Mouse (Mus musculus): ENCODE measurements around the gene Gm19684. TPM values are rescaled to one million over a fixed set of nuclear protein-coding genes. Genes with fewer than 3 reads are reported as not detected.
"Not testable (repeated sequence)": the region's sequence is repeated elsewhere in the genome, so short reads cannot be mapped to it uniquely, and the experiment has no call there.

The Gm19684 gene
- not detected in 2 replicates for polyA plus RNA-seq (2016; fragmentation: Nextera tagmentation; extraction: Ambion mirVana)

DNA sequence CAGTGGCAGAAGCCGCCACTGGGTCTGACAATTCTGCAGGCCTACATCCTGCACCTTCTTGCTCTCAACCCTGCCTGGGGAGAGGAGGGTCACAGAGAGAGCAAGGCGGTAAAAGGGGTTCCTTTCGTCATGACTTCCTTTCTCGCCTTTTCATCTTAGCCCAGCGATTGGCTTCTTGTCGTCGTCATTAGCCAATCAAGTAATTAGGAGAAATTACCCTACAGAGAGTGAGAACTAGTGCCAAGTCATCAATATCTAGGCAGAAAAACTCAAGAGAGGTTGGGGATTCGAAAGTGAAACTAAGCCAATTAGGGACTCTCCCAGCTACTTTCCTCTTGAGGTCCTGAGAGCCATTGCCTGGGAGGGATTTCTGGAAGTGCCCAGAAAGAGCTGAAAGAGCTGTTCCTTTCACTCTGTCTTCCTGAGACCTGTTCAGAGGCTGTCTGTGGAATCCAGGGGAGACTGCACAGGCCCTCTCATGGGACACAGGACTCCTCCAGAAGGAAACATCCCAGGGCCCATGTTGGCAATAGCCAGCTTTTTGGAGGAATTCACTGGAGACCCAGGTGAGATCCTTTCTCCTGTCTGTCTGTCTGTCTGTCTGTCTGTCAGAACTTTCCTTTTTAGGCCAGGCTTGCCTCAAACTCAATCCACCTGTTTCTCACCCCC is at the start of gene Gm19684:
TSS of gene Gm19684 (plus strand) at position 327 of the 669 bp plus-strand sequence.
- not testable (repeated sequence) for H3K27ac ChIP-seq; H3K36me3 ChIP-seq; DNase-seq (ENCODE audit: low spot score); H3K4me1 ChIP-seq; H3K9me3 ChIP-seq
- H3K4me3 ChIP-seq, result peak within 1 kb of the TSS; percentile 27
- peaks cover 50% of the 10 kb centered on the region for H3K27me3 ChIP-seq (ENCODE audit: insufficient read depth, poor library complexity, severe bottlenecking)
- 7% methylated on average over 8 of the region's 8 CpGs for WGBS

DNA sequence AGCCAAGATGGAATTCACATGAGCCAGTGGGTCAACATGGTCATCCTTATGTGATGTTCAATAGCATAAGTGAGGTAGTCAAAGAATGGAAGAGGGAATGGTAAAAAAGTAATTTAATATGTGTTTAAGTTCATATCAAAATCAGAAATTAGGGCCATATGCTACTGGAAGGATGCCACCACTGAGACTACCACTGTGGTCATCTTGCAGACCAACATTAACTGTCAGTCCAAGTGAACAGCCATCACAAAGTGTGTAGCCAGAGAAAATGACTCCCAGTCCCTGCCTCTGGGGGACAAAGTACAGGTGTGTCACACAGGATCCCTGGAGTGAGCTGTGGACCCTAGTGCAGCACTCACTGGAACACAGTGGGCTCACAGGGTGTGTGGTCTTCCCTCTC is 39.6 kb upstream of the Gm19684 start:
- not testable (repeated sequence) for H3K27ac ChIP-seq; DNase-seq (ENCODE audit: low spot score)
- H3K27me3 ChIP-seq (ENCODE audit: insufficient read depth, poor library complexity, severe bottlenecking), result peaks cover 52% of the 10 kb centered on the region

DNA sequence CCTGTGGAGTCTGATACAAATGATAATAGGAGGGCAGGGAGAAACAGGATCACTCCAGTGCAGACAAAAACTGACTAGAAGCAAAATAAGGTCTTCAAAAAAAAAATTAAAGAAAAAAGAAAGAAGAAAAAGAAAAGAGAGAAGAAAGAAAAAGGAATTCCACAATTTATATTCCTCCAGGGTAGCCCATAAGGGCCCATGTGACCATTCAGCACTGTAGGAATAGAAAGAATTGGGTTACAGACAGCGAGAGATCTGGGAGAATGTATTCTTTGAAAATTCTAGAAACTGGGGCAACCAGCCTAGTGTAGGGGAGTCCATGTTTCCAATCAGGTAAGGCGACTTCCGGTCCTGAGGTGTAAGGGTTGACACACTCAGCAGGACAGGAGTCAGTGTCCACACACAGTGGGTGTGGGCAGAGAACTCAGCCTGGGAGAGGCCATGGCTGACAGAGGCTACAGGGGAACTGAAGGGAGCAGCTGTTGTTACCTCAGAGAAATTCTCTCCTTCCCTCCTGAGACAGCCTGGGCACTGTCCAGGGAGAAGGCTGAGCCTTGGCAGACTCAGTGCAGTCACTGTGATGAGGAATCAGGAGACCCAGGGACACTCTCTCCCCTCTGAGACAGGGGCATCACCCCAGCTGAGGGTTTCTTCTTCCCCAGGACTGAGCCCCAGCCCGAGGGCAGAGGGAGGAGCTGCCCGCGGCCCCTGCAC is 38.8 kb upstream of the Gm19684 start:
- not testable (repeated sequence) for H3K27ac ChIP-seq, H3K36me3 ChIP-seq, H3K9me3 ChIP-seq
- H3K27me3 ChIP-seq (ENCODE audit: insufficient read depth, poor library complexity, severe bottlenecking), result peaks cover 52% of the 10 kb centered on the region
- peak; percentile 63 for DNase-seq (ENCODE audit: low spot score)
- peak overlapping the region; percentile 66 for H3K4me3 ChIP-seq
- WGBS, result 19% methylated on average over 6 of the region's 6 CpGs
- H3K4me1 ChIP-seq, result peaks cover 13% of the 10 kb centered on the region; the same call in 1 of the 2 replicates

More for the DNA sequence above, 39.6 kb upstream of the Gm19684 start:
- peaks cover 13% of the 10 kb centered on the region; the same call in 1 of the 2 replicates for H3K4me1 ChIP-seq
- H3K9me3 ChIP-seq, H3K4me3 ChIP-seq, H3K36me3 ChIP-seq: not testable (repeated sequence)

DNA sequence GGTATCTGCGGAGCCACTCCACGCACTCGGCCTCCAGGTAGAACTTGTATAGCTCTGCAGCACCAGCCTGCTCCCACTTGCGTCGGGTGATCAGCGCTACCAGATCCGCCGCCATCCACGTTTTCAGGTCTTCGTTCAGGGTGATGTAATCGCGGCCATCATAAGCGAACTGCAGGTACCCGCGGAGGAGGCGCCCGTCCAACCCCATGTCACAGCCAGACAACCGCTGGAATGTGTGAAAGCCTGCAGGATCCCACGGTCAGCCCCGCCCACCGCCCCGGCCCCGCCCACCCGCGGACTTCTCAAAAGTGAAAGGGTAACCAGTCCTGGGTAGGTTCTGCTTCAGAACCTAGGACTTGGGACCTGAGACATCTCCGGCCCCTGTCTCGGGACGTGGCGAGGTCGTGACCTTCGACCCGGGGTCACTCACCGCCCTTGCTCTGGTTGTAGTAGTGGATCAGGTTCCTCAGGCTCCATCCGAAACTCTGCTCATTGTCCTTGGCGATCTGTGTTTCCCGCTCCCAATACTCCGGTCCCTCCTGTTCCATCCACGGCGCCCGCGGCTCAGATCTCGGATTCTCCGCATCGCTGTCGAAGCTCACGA is 38.1 kb upstream of the Gm19684 start:
- Histone ChIP-seq H3K4me1 (peaks cover 13% of the 10 kb centered on the region; the same call in 1 of the 2 replicates), H3K36me3 (no peaks in the 10 kb centered on the region), H3K27me3 (ENCODE audit: insufficient read depth, poor library complexity, severe bottlenecking) (peaks cover 52% of the 10 kb centered on the region), H3K9me3 (no peaks in the 10 kb centered on the region), H3K27ac (peak overlapping the region; percentile 45; the same call in 1 of the 2 replicates), H3K4me3 (peak overlapping the region; percentile 66)
- under 1% methylated on average over 46 of the region's 46 CpGs for WGBS
- peak; percentile 75 for DNase-seq (ENCODE audit: low spot score)

DNA sequence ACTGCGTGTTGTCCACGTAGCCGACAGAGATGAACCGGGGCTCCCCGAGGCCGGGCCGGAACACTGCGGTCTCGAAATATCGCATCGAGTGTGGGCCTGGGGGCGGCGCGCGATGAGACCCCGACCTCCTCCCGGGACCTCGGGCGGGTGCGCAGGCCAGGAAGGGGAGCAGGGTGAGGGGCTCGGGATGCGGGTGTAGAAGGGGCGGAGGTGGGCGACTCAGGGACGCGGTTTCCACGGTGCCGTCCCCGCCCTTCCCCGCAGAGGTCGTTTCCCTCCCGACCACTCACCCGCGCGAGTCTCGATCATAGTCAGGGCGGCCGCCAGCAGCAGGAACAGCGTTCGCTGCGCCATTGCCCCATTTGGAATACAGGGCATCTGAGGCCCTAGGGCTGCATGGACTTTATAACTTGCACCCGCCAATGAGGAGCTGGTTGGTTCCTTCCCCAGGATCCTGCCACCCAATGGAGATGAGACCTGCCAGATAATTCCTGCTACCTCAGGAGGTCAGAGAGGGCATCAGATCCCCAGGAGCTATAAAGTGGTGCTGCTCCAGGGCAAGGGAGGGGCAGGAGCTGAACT is 37.5 kb upstream of the Gm19684 start:
- peaks cover 13% of the 10 kb centered on the region; the same call in 1 of the 2 replicates for H3K4me1 ChIP-seq
- DNase-seq (ENCODE audit: low spot score), result no peak
- peak overlapping the region; percentile 66 for H3K4me3 ChIP-seq
- 2% methylated on average over 31 of the region's 42 CpGs for WGBS
- H3K36me3 ChIP-seq, result no peaks in the 10 kb centered on the region
- no peaks in the 10 kb centered on the region for H3K9me3 ChIP-seq
- peaks cover 52% of the 10 kb centered on the region for H3K27me3 ChIP-seq (ENCODE audit: insufficient read depth, poor library complexity, severe bottlenecking)
- H3K27ac ChIP-seq, result peak overlapping the region; percentile 45

DNA sequence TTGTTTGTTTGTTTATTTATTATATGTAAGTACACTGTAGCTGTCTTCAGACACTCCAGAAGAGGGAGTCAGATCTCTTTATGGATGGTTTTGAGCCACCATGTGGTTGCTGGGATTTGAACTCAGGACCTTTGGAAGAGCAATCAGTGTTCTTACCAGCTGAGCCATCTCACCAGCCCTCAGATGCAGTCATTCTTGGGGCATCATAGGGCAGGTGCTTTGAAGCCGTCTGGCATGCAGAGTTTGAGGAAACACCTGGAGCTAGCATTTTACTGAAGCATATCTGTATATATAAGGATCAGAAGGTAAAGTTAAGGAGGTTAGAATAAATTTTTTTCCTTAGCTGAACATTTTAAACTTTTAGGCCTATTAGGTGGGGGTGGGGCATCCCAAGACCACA is 35.5 kb upstream of the Gm19684 start:
- WGBS, result 78% methylated on average over 1 of the region's 1 CpGs
- H3K27ac ChIP-seq; H3K36me3 ChIP-seq; H3K4me3 ChIP-seq; DNase-seq (ENCODE audit: low spot score); H3K9me3 ChIP-seq: not testable (repeated sequence)
- peaks cover 48% of the 10 kb centered on the region for H3K27me3 ChIP-seq (ENCODE audit: insufficient read depth, poor library complexity, severe bottlenecking)
- peaks cover 13% of the 10 kb centered on the region; the same call in 1 of the 2 replicates for H3K4me1 ChIP-seq

DNA sequence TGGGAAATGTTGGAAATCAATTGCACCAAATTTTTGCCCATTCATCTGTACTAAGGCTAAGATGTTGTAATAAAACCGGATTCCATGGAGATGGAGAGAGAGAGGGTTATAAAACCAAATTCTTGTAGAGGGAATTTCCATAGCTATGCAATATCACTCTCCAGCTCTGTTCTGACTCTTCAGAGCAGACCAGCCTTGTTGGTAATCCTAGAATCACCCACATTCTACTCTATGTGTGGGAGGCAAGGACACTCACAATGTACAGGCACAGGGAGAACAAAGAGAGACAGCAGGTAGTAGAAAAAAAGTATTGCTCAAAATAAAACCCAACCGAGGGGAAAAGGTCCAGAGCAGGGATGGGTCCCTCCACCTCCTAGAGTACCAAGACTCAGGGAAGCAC is 29.5 kb upstream of the Gm19684 start:
- not testable (repeated sequence) for DNase-seq (ENCODE audit: low spot score); H3K4me1 ChIP-seq; H3K9me3 ChIP-seq; H3K36me3 ChIP-seq; H3K4me3 ChIP-seq; H3K27ac ChIP-seq
- no CpG with 5 or more reads among the region's 2 CpGs for WGBS
- peaks cover 12% of the 10 kb centered on the region; the same call in 1 of the 2 replicates for H3K27me3 ChIP-seq (ENCODE audit: insufficient read depth, poor library complexity, severe bottlenecking)

DNA sequence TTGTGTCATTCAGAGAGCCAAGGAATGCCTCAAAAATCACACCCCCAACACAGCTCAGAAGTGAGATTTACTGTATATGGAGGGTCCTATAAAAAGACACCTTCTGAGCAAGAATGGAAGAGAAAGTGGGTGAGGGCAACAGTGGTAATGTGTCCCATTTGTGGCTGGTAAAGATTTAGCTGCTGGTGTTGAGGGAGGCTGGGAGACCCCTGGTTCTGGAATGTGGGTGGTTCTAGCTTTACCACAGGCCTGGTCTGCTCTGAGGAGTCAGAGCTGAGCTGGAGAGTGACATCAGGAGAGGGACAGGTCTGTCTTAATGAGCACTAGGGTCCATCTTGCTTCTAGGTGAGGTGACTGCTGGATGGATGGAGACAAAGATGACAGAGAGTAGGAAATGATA is 29.0 kb upstream of the Gm19684 start:
- H3K27ac ChIP-seq; H3K4me1 ChIP-seq; H3K4me3 ChIP-seq; DNase-seq (ENCODE audit: low spot score); H3K36me3 ChIP-seq; H3K9me3 ChIP-seq: not testable (repeated sequence)
- H3K27me3 ChIP-seq (ENCODE audit: insufficient read depth, poor library complexity, severe bottlenecking), result peaks cover 12% of the 10 kb centered on the region; the same call in 1 of the 2 replicates

DNA sequence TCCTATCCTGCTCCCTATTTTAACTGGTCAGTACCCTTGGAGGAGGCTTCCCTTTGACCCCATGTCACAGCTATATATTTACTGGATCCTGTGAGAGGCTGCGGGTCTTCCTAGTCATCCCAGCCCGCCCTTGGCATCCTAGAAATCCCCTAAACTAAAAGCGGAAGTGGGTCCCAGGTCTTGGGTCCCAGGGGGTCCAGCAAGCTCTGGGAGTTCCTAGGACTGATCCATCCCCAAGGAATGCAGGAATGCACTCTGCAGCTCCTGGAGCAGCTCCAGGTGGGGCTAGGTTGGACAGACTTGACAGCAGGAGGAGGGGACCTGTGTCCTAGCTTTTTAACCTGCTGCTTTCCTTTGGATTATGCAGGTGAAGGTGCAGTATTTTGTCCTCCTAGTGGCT is 27.5 kb upstream of the Gm19684 start:
- H3K27ac ChIP-seq, result no peak overlapping the region
- no peak overlapping the region for H3K4me3 ChIP-seq
- 21% methylated on average over 3 of the region's 3 CpGs for WGBS
- H3K36me3 ChIP-seq, result no peaks in the 10 kb centered on the region
- no peak for DNase-seq (ENCODE audit: low spot score)
- peaks cover 12% of the 10 kb centered on the region; the same call in 1 of the 2 replicates for H3K27me3 ChIP-seq (ENCODE audit: insufficient read depth, poor library complexity, severe bottlenecking)
- no peaks in the 10 kb centered on the region for H3K9me3 ChIP-seq
- no peaks in the 10 kb centered on the region for H3K4me1 ChIP-seq

DNA sequence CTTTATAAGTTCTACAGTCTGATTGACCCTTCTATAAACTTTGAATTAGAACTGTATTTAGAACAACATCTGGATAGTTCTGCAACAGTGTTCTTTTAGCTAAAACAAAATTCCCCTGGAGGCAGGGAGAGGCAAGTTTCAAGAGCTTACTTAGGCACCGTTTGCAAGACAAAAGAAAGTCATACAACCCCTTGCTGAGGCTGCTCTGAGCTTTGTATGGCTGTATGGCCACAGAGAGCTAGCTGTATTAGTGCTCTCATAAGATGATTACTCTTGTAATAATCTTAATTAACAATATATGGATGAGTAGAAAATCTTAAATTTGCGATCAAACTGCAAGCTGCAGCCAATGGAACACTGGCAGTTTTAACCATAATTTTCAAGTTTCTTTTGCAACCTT is 21.9 kb upstream of the Gm19684 start:
- H3K4me3 ChIP-seq; H3K27me3 ChIP-seq (ENCODE audit: insufficient read depth, poor library complexity, severe bottlenecking); H3K4me1 ChIP-seq; H3K9me3 ChIP-seq; DNase-seq (ENCODE audit: low spot score); H3K27ac ChIP-seq; H3K36me3 ChIP-seq: not testable (repeated sequence)
- WGBS, result 71% methylated on average over 2 of the region's 2 CpGs

DNA sequence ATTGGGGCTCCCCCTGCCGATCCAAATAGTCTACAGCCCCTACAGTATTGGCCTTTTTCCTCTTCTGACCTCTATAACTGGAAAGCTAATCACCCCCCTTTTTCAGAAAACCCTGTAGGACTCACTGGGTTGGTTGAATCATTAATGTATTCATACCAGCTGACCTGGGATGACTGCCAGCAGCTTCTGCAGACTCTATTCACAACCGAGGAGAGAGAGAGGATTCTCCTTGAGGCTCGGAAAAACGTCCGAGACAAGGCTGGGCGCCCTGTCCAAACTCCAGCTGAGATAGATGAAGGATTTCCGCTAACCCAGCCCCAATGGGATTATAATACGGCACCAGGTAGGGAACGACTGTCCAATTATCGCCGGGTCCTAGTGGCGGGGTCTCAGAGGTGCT is 19.4 kb upstream of the Gm19684 start:
- H3K4me3 ChIP-seq, result not testable (repeated sequence)
- WGBS, result 93% methylated on average over 12 of the region's 12 CpGs

DNA sequence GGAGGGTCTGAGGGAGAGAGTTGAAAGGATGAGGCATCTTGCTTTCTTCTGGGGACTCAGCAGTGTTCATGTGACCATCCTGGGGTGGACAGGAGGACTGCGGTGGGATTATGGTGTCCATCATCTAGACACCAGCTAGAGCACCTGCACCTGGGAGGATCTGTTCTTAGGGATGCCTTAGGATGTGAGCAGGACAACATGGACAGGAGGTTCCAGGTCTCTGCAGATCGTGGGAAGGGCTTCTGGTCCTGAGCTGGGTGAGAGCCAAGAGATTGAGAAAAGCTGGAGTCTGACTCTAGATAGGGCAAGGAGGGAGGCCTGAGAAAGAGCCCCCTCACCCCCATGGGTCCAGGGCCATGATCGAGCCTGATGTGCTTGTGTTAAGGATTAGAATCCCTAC is 11.3 kb upstream of the Gm19684 start:
- not testable (repeated sequence) for H3K4me1 ChIP-seq, H3K27ac ChIP-seq, H3K4me3 ChIP-seq, H3K9me3 ChIP-seq, H3K36me3 ChIP-seq
- DNase-seq (ENCODE audit: low spot score), result peak; percentile 64
- WGBS, result 40% methylated on average over 3 of the region's 3 CpGs
- peaks cover 54% of the 10 kb centered on the region for H3K27me3 ChIP-seq (ENCODE audit: insufficient read depth, poor library complexity, severe bottlenecking)

More for the DNA sequence above, 19.4 kb upstream of the Gm19684 start:
- H3K27me3 ChIP-seq (ENCODE audit: insufficient read depth, poor library complexity, severe bottlenecking); H3K9me3 ChIP-seq; DNase-seq (ENCODE audit: low spot score); H3K36me3 ChIP-seq; H3K27ac ChIP-seq; H3K4me1 ChIP-seq: not testable (repeated sequence)
